In genomic region chr7:16895000-16895399, GRCm38 (mm10) we compare ENCODE assay signal across 8 mouse cellular contexts. TPM values are rescaled to one million over a fixed set of nuclear protein-coding genes. Genes with fewer than 3 reads are reported as not detected.
DNase-seq lines count a peak whose midpoint lies in the region; ATAC-seq lines count a peak whose summit lies in the region.

No protein-coding gene starts in this region.

- peaks cover 38% of the 10 kb centered on the region for H3K27me3 ChIP-seq in hindbrain, embryonic 13.5 days
- peaks cover 22% of the 10 kb centered on the region for H3K27me3 ChIP-seq in limb, embryonic 10.5 days (ENCODE audit: low read depth, poor library complexity, severe bottlenecking)
- H3K27me3 ChIP-seq in midbrain, embryonic 11.5 days (ENCODE audit: control insufficient read depth, insufficient read depth, low read length): peaks cover 31% of the 10 kb centered on the region

- under 1% methylated on average over 24 of the region's 24 CpGs for WGBS in hindbrain, embryonic 13.5 days
- under 1% methylated on average over 24 of the region's 24 CpGs for WGBS in limb, embryonic 10.5 days
- under 1% methylated on average over 24 of the region's 24 CpGs for WGBS in midbrain, embryonic 11.5 days

- peak overlapping the region; percentile 53 for H3K4me2 ChIP-seq in hindbrain, embryonic 13.5 days
- H3K4me2 ChIP-seq in midbrain, embryonic 11.5 days: peak overlapping the region; percentile 45

- H3K4me3 ChIP-seq in hindbrain, embryonic 13.5 days: peak overlapping the region; percentile 23
- peak overlapping the region; percentile 53 for H3K4me3 ChIP-seq in limb, embryonic 10.5 days
- H3K4me3 ChIP-seq in midbrain, embryonic 11.5 days (ENCODE audit: low read depth, low read length): peak overlapping the region; percentile 14; the same call in 1 of the 2 replicates

- no peaks in the 10 kb centered on the region for H3K36me3 ChIP-seq in hindbrain, embryonic 13.5 days
- peaks cover 14% of the 10 kb centered on the region for H3K36me3 ChIP-seq in limb, embryonic 10.5 days
- H3K36me3 ChIP-seq in midbrain, embryonic 11.5 days (ENCODE audit: control insufficient read depth, insufficient read depth, low read length): no peaks in the 10 kb centered on the region

- no peaks in the 10 kb centered on the region for H3K9me3 ChIP-seq in hindbrain, embryonic 13.5 days
- H3K9me3 ChIP-seq in limb, embryonic 10.5 days (replicated peaks): no peaks in the 10 kb centered on the region
- H3K9me3 ChIP-seq in midbrain, embryonic 11.5 days (ENCODE audit: control insufficient read depth, low read length): no peaks in the 10 kb centered on the region

- H3K4me1 ChIP-seq in hindbrain, embryonic 13.5 days (replicated peaks): peaks cover 42% of the 10 kb centered on the region
- peaks cover 57% of the 10 kb centered on the region for H3K4me1 ChIP-seq in limb, embryonic 10.5 days
- peaks cover 22% of the 10 kb centered on the region for H3K4me1 ChIP-seq in midbrain, embryonic 11.5 days (ENCODE audit: control insufficient read depth, insufficient read depth, low read length)

- DNase-seq in left cerebral cortex, adult 18-20 months (ENCODE audit: low spot score in 2 of 2): peak; percentile 80 to 81
- no peak for DNase-seq in left cerebral cortex, adult 11 months (ENCODE audit: low spot score)
- peak; percentile 88 for DNase-seq in cerebellum, adult 9-11 months
- peak; percentile 70 to 75 for DNase-seq in frontal cortex, postnatal 36 days (ENCODE audit: low spot score in 2 of 2)
- peak; percentile 91 for DNase-seq in limb, embryonic 10.5 days (ENCODE audit: low spot score)
- peak; percentile 98 for DNase-seq in midbrain, embryonic 11.5 days (ENCODE audit: low spot score, missing footprints)
- peak; percentile 44 to 63 for DNase-seq in spleen, postnatal 14 days (ENCODE audit: low spot score in 2 of 2)

- no peak overlapping the region for H3K27ac ChIP-seq in hindbrain, embryonic 13.5 days
- peak overlapping the region; percentile 65 for H3K27ac ChIP-seq in limb, embryonic 10.5 days
- H3K27ac ChIP-seq in midbrain, embryonic 11.5 days (ENCODE audit: low read depth, low read length): no peak overlapping the region

- peak; percentile 51 for ATAC-seq in hindbrain, embryonic 13.5 days (ENCODE audit: low FRiP score)
- peak; percentile 60 for ATAC-seq in midbrain, embryonic 11.5 days (ENCODE audit: low FRiP score)

- peak overlapping the region; percentile 35; the same call in 1 of the 2 replicates for H3K9ac ChIP-seq in hindbrain, embryonic 13.5 days
- H3K9ac ChIP-seq in midbrain, embryonic 11.5 days (ENCODE audit: low read length): peak overlapping the region; percentile 24; the same call in 1 of the 2 replicates

RNA-seq across cellular contexts. Expression of gene Gng8, which starts 3.4 kb away (rescaled TPM):
- 1 to 10 TPM; 2.9 to 3.4 TPM for total RNA-seq in left cerebral cortex, adult 18-20 months (2021)
- 6.1 and 8.2 TPM in 2 replicates for polyA plus RNA-seq in hindbrain, embryonic 13.5 days (2015; fragmentation: Nextera tagmentation; extraction: Ambion mirVana)
- 15.4 and 18.5 TPM in 2 replicates for polyA plus RNA-seq in limb, embryonic 10.5 days (2016; fragmentation: Nextera tagmentation; extraction: Ambion mirVana)
- polyA plus RNA-seq in midbrain, embryonic 11.5 days (2014; fragmentation: Nextera tagmentation; extraction: Ambion mirVana): 9.7 and 10.2 TPM in 2 replicates

RNA-seq across cellular contexts. Expression of gene Ptgir, which starts 11.3 kb away (rescaled TPM):
- under 1 TPM in 1 of 2 experiments, not detected in 1; 0.12 TPM for total RNA-seq in left cerebral cortex, adult 18-20 months (2021)
- polyA plus RNA-seq in hindbrain, embryonic 13.5 days (2015; fragmentation: Nextera tagmentation; extraction: Ambion mirVana): 0.78 and 0.83 TPM in 2 replicates
- 0.18 and 0.43 TPM in 2 replicates for polyA plus RNA-seq in limb, embryonic 10.5 days (2016; fragmentation: Nextera tagmentation; extraction: Ambion mirVana)
- 0.94 and 1.2 TPM in 2 replicates for polyA plus RNA-seq in midbrain, embryonic 11.5 days (2014; fragmentation: Nextera tagmentation; extraction: Ambion mirVana)

RNA-seq across cellular contexts. Expression of gene Dact3, which starts 19.9 kb away (rescaled TPM):
- total RNA-seq in left cerebral cortex, adult 18-20 months (2021): 100 to 1,000 TPM; 186 to 201 TPM
- 2.8 and 2.9 TPM in 2 replicates for polyA plus RNA-seq in hindbrain, embryonic 13.5 days (2015; fragmentation: Nextera tagmentation; extraction: Ambion mirVana)
- 7.0 and 8.2 TPM in 2 replicates for polyA plus RNA-seq in limb, embryonic 10.5 days (2016; fragmentation: Nextera tagmentation; extraction: Ambion mirVana)
- 4.8 and 5.3 TPM in 2 replicates for polyA plus RNA-seq in midbrain, embryonic 11.5 days (2014; fragmentation: Nextera tagmentation; extraction: Ambion mirVana)

RNA-seq across cellular contexts. Expression of gene Calm3, which starts 28.9 kb away (rescaled TPM):
- total RNA-seq in left cerebral cortex, adult 18-20 months (2021): 1,000 to 10,000 TPM; 1,746 to 1,798 TPM
- polyA plus RNA-seq in hindbrain, embryonic 13.5 days (2015; fragmentation: Nextera tagmentation; extraction: Ambion mirVana): 307 and 317 TPM in 2 replicates
- polyA plus RNA-seq in limb, embryonic 10.5 days (2016; fragmentation: Nextera tagmentation; extraction: Ambion mirVana): 127 and 134 TPM in 2 replicates
- polyA plus RNA-seq in midbrain, embryonic 11.5 days (2014; fragmentation: Nextera tagmentation; extraction: Ambion mirVana): 284 and 295 TPM in 2 replicates

RNA-seq across cellular contexts. Expression of gene Pnmal2, which starts 49.5 kb away (rescaled TPM):
- total RNA-seq in left cerebral cortex, adult 18-20 months (2021): 100 to 1,000 TPM; 291 to 326 TPM
- 110 and 117 TPM in 2 replicates for polyA plus RNA-seq in hindbrain, embryonic 13.5 days (2015; fragmentation: Nextera tagmentation; extraction: Ambion mirVana)
- 2.6 and 5.7 TPM in 2 replicates for polyA plus RNA-seq in limb, embryonic 10.5 days (2016; fragmentation: Nextera tagmentation; extraction: Ambion mirVana)
- polyA plus RNA-seq in midbrain, embryonic 11.5 days (2014; fragmentation: Nextera tagmentation; extraction: Ambion mirVana): 8.3 and 8.6 TPM in 2 replicates
